Mouse (Mus musculus): ENCODE measurements at regions not wholly inside any gene's neighbourhood (a gene's known extent, or its start where the extent isn't known, plus 50 kb on each side); places are given as distances from the start of the nearest gene placed in this dataset.

DNA sequence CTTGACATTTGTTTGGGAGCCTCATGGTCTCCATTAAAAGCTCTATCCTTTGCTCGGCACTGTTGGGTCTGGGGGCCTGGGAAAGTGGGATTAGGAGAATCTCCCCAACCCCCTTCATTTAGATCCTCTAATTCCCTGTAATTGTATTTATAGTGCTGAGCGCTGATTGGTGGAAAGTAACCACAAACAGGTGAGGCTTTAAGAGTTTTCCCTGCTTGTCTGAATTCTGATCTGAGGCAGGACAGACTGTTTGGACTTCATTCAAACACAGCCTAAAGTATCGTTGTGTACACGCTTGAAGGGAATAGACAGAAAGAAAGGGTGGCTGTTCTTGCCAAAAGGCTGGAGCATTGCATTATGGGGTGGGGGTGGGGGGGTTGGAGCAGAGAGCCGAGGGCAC is 85.1 kb upstream of the Usp26 start:
- TF ChIP-seq POLR2A (IDR thresholded peaks at IDR 0.05; ENCODE audit: borderline replicate concordance, control insufficient read depth, low read depth, low read length), result no peak
- TF ChIP-seq CTCF (IDR thresholded peaks at IDR 0.05; ENCODE audit: control insufficient read depth, insufficient read depth, low read length), result no peak
